Mouse (Mus musculus) testis, postnatal 14 days (tissue): ENCODE results near the gene Faim.

Source experiments
- DNase-seq: peaks from one replicate; pipeline ENCODE4 v3.0.0; 2021; ENCODE audit warnings: low spot score

Faim gene

GRCm38 (mm10) chr9:98985800-98986475 is at the start of gene Faim:
Gene Faim, plus strand, starts transcription at chr9:98986373.
- peak; percentile 100 for DNase-seq

GRCm38 (mm10) chr9:98939290-98939689 is 46.9 kb upstream of the Faim start:
- DNase-seq: no peak

- no peak for DNase-seq
Measured at GRCm38 (mm10) chr9:98952171-98953050, 33.8 kb upstream of the Faim start.

GRCm38 (mm10) chr9:98953291-98953690 is 32.9 kb upstream of the Faim start:
- DNase-seq: no peak

- DNase-seq: no peak
Measured at GRCm38 (mm10) chr9:98953830-98954229, 32.3 kb upstream of the Faim start.

- no peak for DNase-seq
Measured at GRCm38 (mm10) chr9:98954391-98955102, 31.6 kb upstream of the Faim start.

- peak; percentile 23 for DNase-seq
Measured at GRCm38 (mm10) chr9:98955103-98955715, 31.0 kb upstream of the Faim start, which contains the start of gene Foxl2. Gene Foxl2, plus strand, starts transcription at chr9:98955288.

- peak; percentile 27 for DNase-seq
Measured at GRCm38 (mm10) chr9:98955716-98956224, 30.4 kb upstream of the Faim start.

- DNase-seq: peak; percentile 22
Measured at GRCm38 (mm10) chr9:98956591-98957381, 29.4 kb upstream of the Faim start.

GRCm38 (mm10) chr9:98957751-98958351 is 28.3 kb upstream of the Faim start:
- DNase-seq: no peak

- no peak for DNase-seq
Measured at GRCm38 (mm10) chr9:98958628-98959027, 27.5 kb upstream of the Faim start.

GRCm38 (mm10) chr9:98959851-98960250 is 26.3 kb upstream of the Faim start:
- DNase-seq: no peak

GRCm38 (mm10) chr9:98960348-98960747 is 25.8 kb upstream of the Faim start:
- no peak for DNase-seq

- no peak for DNase-seq
Measured at GRCm38 (mm10) chr9:98961591-98962477, 24.3 kb upstream of the Faim start.

GRCm38 (mm10) chr9:98962478-98963142 is 23.6 kb upstream of the Faim start:
- DNase-seq: no peak

- DNase-seq: no peak
Measured at GRCm38 (mm10) chr9:98963661-98964060, 22.5 kb upstream of the Faim start.

GRCm38 (mm10) chr9:98965084-98965483 is 21.1 kb upstream of the Faim start:
- no peak for DNase-seq

- no peak for DNase-seq
Measured at GRCm38 (mm10) chr9:98973101-98973521, 13.1 kb upstream of the Faim start.

GRCm38 (mm10) chr9:98973561-98973960 is 12.6 kb upstream of the Faim start:
- DNase-seq: no peak
